Mouse (Mus musculus): Measurements from ENCODE around the gene Mettl3. TPM values are rescaled to one million over a fixed set of nuclear protein-coding genes. Genes with fewer than 3 reads are reported as not detected.

Mettl3 gene
- polyA plus RNA-seq (2012): 10.4 and 13.1 TPM in 2 replicates

DNA sequence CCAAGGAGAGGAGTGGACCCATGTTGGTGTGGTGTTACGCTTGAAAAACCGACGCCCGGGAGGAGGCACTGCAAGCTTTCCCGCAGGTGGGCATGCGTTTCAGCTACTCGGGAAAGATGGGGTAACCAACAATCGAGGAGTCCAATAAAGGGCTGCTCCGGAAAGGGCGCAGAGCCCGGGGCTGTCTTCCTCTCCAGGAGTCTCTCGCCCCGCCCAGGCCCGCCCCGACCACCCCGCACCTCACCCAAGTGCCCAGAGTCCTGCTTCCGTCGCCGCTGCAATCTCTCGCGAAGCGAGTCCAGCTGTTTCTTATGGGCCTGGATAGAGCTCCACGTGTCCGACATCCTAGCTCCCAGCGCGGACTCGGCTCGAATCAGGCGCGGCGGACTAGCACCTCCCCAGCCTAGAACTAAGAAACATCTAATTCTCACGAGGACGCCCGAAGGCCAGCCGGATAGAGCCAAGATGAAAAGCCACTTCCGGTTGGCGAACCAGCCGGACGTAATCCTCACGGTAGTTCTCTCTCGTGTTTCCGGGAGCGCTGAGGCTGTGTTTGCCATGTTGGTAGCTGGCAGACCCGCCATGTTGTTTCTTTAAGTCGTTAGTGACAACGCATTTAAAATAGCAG lies at the start of gene Mettl3:
Gene Mettl3 (minus strand): TSS at position 485 of the 628 bp plus-strand sequence.
- TF ChIP-seq GATA1 (IDR thresholded peaks at IDR 0.05; ENCODE audit: low read length): no peak

DNA sequence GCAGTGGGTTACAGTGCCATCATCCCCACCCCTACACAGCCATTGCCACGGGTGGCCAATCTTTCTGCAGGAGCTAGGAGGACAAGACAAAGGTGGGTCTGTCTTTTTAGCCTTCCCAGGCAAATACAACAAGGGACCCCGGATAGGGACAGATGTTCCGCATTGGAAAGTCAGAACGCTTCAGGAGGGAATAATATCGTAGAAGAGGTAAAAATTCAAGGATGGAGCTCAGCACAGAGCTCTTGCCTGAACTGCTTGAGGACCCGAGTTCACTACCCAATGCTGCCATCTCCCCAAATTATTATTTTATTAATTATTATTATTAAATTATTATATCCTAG lies 34.6 kb upstream of the Mettl3 start:
- no peak for TF ChIP-seq GATA1 (IDR thresholded peaks at IDR 0.05; ENCODE audit: low read length)

GRCm38 (mm10) chr14:52338751-52339511 lies 34.0 kb upstream of the Mettl3 start:
- TF ChIP-seq GATA1 (IDR thresholded peaks at IDR 0.05; ENCODE audit: low read length): no peak

DNA sequence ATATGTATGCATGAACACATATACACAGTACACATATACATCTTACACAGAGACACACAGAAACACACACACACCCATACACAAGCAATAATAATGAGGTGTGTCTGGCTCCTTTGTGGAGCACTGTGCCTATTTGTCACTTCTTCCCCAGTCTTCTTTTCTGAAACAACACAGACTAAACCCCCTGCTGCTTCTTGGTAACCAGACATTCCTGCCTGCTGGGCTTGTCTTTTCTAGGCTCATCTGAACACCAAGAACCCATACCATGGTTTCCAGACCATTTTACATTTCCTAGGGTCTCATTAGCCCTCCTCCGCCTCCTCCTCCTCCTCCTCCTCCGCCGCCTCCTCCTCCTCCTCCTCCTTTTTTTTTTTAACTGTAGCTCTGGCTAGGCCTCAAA lies 27.2 kb upstream of the Mettl3 start:
- TF ChIP-seq GATA1 (IDR thresholded peaks at IDR 0.05; ENCODE audit: low read length): no peak

DNA sequence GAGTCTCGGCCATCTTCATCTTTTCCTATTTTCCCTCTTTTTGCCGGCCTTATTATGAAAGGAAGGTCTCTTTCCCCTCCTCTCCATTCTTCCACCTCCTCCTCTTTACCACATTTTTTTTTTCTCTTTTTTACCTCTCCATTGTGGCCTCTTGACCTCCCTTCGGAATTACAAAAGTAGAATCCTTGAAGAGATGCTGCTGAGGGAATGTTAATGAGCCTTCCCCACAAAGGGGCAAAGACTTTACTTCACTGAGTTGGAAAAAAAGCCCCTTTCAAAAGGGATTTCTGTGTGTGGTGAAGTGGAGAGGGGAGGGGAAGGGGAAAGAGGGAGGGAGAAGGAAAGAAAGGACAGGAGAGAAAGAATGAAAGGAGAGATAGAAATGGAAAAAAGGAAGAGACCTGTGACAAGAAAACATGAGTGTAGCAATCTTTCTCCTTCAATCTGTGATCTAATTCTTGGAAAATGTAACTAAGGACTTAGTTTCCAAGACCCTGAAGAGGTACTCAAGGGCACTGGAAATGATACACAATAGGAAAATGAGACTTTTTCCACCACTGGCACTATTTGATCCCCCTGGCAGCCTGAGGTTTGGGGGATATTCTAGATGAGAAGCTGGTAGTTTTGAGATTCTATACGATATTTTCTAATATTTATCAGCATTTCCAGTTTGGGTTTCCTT lies 26.3 kb upstream of the Mettl3 start:
- TF ChIP-seq GATA1 (IDR thresholded peaks at IDR 0.05; ENCODE audit: low read length): no peak

GRCm38 (mm10) chr14:52327910-52328812 lies 23.2 kb upstream of the Mettl3 start, which contains the start of gene Sall2:
TSS of gene Sall2 (minus strand) at chr14:52328762.
- no peak for TF ChIP-seq GATA1 (IDR thresholded peaks at IDR 0.05; ENCODE audit: low read length)

DNA sequence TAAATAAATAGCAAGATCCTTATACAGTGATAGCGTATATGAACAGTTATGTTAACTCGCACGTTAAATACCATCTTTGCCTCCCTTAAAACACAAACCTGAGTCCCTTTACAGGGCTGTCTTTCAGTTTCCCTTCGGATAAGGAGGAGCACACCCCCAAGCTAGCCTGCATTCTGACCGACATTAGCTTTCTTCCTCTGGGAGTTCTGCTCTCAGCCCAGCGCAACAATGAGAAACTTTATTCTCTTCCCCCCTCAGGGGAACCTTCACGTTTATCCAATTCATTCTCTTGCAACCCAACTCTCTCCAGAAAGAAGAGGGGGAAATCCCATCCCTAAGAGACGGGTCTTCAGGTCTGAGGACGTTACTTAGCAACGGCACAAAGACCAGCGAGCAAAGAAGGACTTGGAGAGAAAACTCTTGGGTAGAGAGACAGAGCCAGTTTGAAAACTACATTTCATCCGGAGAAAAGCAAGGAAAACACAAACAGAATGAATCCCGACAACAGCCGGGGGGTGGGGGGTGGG lies 22.5 kb upstream of the Mettl3 start:
- no peak for TF ChIP-seq GATA1 (IDR thresholded peaks at IDR 0.05; ENCODE audit: low read length)

DNA sequence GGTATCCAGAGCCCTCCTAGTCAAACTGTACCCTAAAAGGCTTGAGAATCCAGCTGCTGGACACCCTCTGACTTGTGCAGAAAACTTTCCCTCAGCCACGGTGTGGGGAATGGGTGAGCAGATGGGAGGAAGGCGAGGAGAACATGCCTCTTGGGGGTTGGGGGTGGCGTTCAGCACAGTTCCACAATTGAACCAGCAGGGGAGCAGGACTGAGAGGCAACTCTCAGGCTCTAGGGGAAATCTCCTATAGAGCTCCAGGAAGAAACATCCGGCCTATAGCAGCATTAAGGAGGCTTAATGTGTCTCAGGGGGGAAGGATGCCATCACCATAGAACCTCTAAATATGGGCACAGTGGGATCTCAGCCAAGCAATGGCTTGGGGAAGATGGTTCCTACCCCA lies 21.0 kb upstream of the Mettl3 start:
- no peak for TF ChIP-seq GATA1 (IDR thresholded peaks at IDR 0.05; ENCODE audit: low read length)

DNA sequence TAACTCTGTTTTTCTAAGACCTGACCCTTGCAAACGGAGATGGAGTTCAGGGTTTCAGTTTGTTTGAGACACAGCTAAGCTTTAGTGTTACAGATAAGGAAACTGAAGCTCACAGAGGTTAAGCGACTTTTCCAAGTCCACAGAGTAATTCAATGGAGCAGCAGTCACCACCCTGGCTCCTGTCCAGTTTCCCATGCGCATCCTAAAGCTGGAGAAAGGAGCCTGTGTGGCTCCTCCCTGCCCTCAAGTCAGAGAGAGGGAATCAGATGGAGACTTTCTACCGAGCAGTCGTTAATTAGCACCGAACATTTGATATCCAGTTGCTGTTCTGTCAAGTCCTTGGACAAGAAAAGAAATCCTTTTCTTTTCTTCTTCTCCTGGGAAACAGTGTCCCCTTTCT lies 14.4 kb upstream of the Mettl3 start:
- TF ChIP-seq GATA1 (IDR thresholded peaks at IDR 0.05; ENCODE audit: low read length): no peak

GRCm38 (mm10) chr14:52316441-52317225 lies 11.7 kb upstream of the Mettl3 start:
- TF ChIP-seq GATA1 (IDR thresholded peaks at IDR 0.05; ENCODE audit: low read length): no peak

DNA sequence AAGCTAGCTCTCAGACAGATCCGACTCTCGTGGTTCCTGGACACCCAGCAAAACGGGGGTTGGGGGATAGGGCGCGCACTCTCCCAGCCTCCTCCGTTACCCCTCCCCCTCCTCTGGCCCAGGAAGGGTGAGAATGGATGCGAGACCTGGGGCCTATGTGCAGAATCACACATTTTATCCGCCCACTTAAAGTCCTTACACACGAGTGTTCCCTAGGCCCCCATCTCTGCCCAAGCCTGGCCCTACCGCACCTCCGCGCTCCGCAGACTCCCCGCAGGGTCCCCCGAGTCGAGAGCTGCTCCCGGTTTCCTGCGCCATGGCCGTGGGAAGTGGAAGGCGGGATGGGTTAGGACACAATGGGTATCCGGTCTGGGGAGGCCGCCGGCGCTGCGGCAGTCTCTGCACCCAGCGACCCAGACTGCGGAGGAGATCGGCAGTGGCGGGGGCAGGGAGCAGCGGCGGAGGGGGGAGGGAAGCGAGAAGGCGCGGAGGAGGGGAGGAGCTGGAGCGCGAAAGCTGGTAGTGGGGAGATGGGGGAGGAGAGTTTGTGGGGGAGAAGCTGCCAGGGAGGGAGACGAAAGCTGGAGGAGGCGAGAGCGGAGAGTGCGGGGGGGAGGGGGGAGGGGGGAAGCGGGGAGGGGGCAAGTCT lies 11.0 kb upstream of the Mettl3 start:
- no peak for TF ChIP-seq GATA1 (IDR thresholded peaks at IDR 0.05; ENCODE audit: low read length)

DNA sequence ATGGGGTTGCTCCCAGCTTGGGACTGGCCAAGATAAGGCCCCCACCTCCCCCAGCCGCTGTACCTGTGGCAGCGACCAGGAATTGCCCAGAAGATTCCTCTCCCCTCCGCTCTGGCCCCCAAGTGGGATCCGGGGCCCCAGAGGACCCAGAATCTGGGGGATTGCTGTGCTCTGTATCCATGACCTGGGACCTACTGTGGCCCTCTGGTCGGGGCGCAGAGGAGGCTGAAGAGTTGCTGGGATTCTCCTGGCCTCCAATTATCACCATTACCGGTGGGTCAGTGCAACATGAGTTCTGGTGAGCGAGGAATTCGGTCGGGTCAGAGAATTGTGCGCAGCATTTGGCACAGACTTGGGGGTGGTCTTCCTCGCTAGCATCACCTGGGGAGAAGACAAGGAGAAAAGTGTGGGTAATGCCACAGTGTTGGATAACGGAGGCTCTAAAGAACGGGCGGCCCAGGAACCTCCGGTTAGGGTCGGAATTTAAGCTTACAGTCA lies 10.4 kb upstream of the Mettl3 start:
- no peak for TF ChIP-seq GATA1 (IDR thresholded peaks at IDR 0.05; ENCODE audit: low read length)

GRCm38 (mm10) chr14:52314808-52315150 lies 9.9 kb upstream of the Mettl3 start:
- no peak for TF ChIP-seq GATA1 (IDR thresholded peaks at IDR 0.05; ENCODE audit: low read length)

All from G1E-ER4 (cell line).